Mouse (Mus musculus): Measurements from ENCODE around the gene Dpm3. TPM values are rescaled to one million over a fixed set of nuclear protein-coding genes. Genes with fewer than 3 reads are reported as not detected.

Dpm3 gene
- total and polyA plus RNA-seq, 3 experiments, result 237 to 271 TPM; not detected in 1

- H3K36me3 ChIP-seq (ENCODE audit: control insufficient read depth in 1 of 2, insufficient read depth in 2 of 2, low read length in 2 of 2), result no peaks in the 10 kb centered on the region
- H3K79me2 ChIP-seq (ENCODE audit: control insufficient read depth, insufficient read depth, low read length, poor library complexity), result no peaks in the 10 kb centered on the region
- H3K4me3 ChIP-seq (ENCODE audit: control insufficient read depth in 1 of 2, insufficient read depth in 1 of 2, low read depth in 2 of 2, low read length in 2 of 2), result no peak overlapping the region
- no peaks in the 10 kb centered on the region for H3K9me3 ChIP-seq (replicated peaks; ENCODE audit: insufficient read depth, low read length)
- TF ChIP-seq CHD1 (IDR thresholded peaks at IDR 0.05; ENCODE audit: low read depth, low read length), result no peak
- TF ChIP-seq MAX (IDR thresholded peaks at IDR 0.05; ENCODE audit: low read length), result no peak
- TF ChIP-seq MEF2A (IDR thresholded peaks at IDR 0.05; ENCODE audit: extremely low read depth, insufficient replicate concordance, low read depth, low read length, poor library complexity, severe bottlenecking), result no peak
- H3K27me3 ChIP-seq (ENCODE audit: control insufficient read depth in 1 of 2, insufficient read depth in 2 of 2, low read length in 2 of 2), result peaks cover 12 to 39% of the 10 kb centered on the region in 2 experiments
- no peak overlapping the region for H3K9ac ChIP-seq (ENCODE audit: control insufficient read depth, low read depth, low read length, poor library complexity, severe bottlenecking)
- no peak overlapping the region for H3K27ac ChIP-seq (ENCODE audit: control insufficient read depth, low read depth, low read length)
- DNase-seq (ENCODE audit: low read depth, low spot score), result no peak
- H3K4me1 ChIP-seq (ENCODE audit: control insufficient read depth in 1 of 2, insufficient read depth in 2 of 2, low read length in 2 of 2), result no peaks in the 10 kb centered on the region; a peak in 1 of 4 replicates
Observed at GRCm38 (mm10) chr3:89314791-89315190, 55.6 kb downstream of the Dpm3 start.

DNA sequence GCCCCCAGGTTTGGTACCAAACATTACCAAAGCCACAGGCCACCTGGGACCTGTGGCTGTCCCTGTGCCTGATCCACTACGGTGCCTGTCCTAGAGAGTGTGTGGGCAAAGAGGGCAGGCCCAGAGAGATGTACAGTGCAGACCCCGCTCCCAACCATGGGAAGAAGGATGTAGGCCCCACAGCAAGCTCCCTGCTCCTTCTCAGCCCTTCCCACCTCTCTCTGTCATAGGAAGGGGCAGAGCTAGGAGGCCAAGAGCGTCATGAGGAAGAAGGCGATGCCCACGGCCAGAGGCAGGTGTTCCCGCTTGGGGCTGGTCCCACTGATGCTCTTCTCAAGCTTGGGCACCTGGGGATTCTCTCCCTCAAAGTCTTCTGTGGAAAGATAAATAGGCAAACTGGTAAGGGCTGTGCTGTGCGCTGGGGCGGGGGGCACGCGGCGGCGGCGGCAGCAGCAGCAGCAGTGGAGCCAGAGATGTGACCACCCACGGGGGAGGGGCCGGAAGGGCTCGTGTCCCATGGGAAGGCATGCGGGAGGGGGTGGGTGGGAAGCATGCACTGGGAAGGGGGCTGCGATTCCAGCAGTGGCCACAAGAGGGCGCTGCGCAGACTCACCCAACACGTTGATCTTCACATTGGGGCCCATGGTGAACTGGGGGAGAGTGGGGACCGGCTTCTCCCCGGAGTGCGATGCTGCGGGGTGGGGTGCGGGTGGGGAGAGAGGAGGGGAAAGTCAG, 56.2 kb downstream of the Dpm3 start:
- DNase-seq (ENCODE audit: low read depth, low spot score), result peak; percentile 77
- Histone ChIP-seq H3K79me2 (ENCODE audit: control insufficient read depth, insufficient read depth, low read length, poor library complexity) (no peaks in the 10 kb centered on the region), H3K27me3 (ENCODE audit: control insufficient read depth in 1 of 2, insufficient read depth in 2 of 2, low read length in 2 of 2) (peaks cover 12 to 36% of the 10 kb centered on the region in 2 experiments), H3K9ac (ENCODE audit: control insufficient read depth, low read depth, low read length, poor library complexity, severe bottlenecking) (no peak overlapping the region), H3K9me3 (replicated peaks; ENCODE audit: insufficient read depth, low read length) (no peaks in the 10 kb centered on the region), H3K4me1 (ENCODE audit: control insufficient read depth in 1 of 2, insufficient read depth in 2 of 2, low read length in 2 of 2) (no peaks in the 10 kb centered on the region; a peak in 1 of 4 replicates), H3K27ac (ENCODE audit: control insufficient read depth, low read depth, low read length) (no peak overlapping the region), H3K4me3 (ENCODE audit: control insufficient read depth in 1 of 2, insufficient read depth in 1 of 2, low read depth in 2 of 2, low read length in 2 of 2) (no peak overlapping the region), H3K36me3 (ENCODE audit: control insufficient read depth in 1 of 2, insufficient read depth in 2 of 2, low read length in 2 of 2) (no peaks in the 10 kb centered on the region)
- TF ChIP-seq GABPA (IDR thresholded peaks at IDR 0.05; ENCODE audit: low read depth, low read length) (no peak), JUND (IDR thresholded peaks at IDR 0.05; ENCODE audit: low read depth, low read length) (no peak), TAL1 (IDR thresholded peaks at IDR 0.05; ENCODE audit: low read length) (no peak), USF2 (IDR thresholded peaks at IDR 0.05; ENCODE audit: borderline replicate concordance in 1 of 2, insufficient read depth in 1 of 2, low read depth in 1 of 2, low read length in 2 of 2) (no peak), TCF12 (IDR thresholded peaks at IDR 0.05; ENCODE audit: low read depth, low read length) (no peak), HCFC1 (IDR thresholded peaks at IDR 0.05; ENCODE audit: low read depth, low read length) (0 out of 2 replicates have a peak, but pooled peaks have one; percentile 26), MYB (IDR thresholded peaks at IDR 0.05; ENCODE audit: low read depth, low read length) (no peak), NRF1 (IDR thresholded peaks at IDR 0.05; ENCODE audit: insufficient read depth, low read depth, low read length, poor library complexity, severe bottlenecking) (0 out of 2 replicates have a peak, but pooled peaks have one; percentile 11), RAD21 (IDR thresholded peaks at IDR 0.05; ENCODE audit: low read depth, low read length) (peak; percentile 29), CTCF (IDR thresholded peaks at IDR 0.05 in 2 of 3, conservative IDR thresholded peaks at IDR 0.05 in 1 of 3; ENCODE audit: control insufficient read depth in 1 of 3, insufficient read depth in 1 of 3, low read depth in 2 of 3, low read length in 3 of 3, poor library complexity in 1 of 3, severe bottlenecking in 1 of 3) (peak; percentile 82 to 100 (median 91)), BHLHE40 (IDR thresholded peaks at IDR 0.05; ENCODE audit: borderline replicate concordance, low read depth, low read length) (0 out of 2 replicates have a peak, but pooled peaks have one; percentile 23), MAZ (IDR thresholded peaks at IDR 0.05; ENCODE audit: low read depth, low read length) (peak; percentile 65; the same call in 1 of the 2 replicates), POLR2A (IDR thresholded peaks at IDR 0.05; ENCODE audit: control insufficient read depth in 1 of 2, insufficient read depth in 1 of 2, low read depth in 1 of 2, low read length in 2 of 2, poor library complexity in 1 of 2) (no peak), ELF1 (IDR thresholded peaks at IDR 0.05; ENCODE audit: low read depth, low read length) (no peak), GATA1 (IDR thresholded peaks at IDR 0.05; ENCODE audit: low read depth, low read length) (no peak), ZMIZ1 (IDR thresholded peaks at IDR 0.05; ENCODE audit: low read depth, low read length) (no peak), ZC3H11A (IDR thresholded peaks at IDR 0.05; ENCODE audit: low read depth, low read length) (peak; percentile 36), SMC3 (IDR thresholded peaks at IDR 0.05; ENCODE audit: low read depth, low read length) (peak; percentile 68)

All from MEL (cell line).